Mouse (Mus musculus) CH12.LX (cell line): Measurements from ENCODE around the gene Ren1. TPM values are rescaled to one million over a fixed set of nuclear protein-coding genes. Genes with fewer than 3 reads are reported as not detected.

Experiments used
- DNase-seq: peaks from one replicate; pipeline ENCODE4 v3.0.0-alpha.2; 2013; ENCODE audit errors: extremely low read depth
- H3K27ac ChIP-seq: 2 replicates; pipeline ENCODE4 v1.5.1; 2012; ENCODE audit warnings: low read depth, mild to moderate bottlenecking, control low read depth, moderate library complexity; ENCODE audit not compliant: insufficient read depth
- H3K27me3 ChIP-seq: replicated peaks from 2 replicates; pipeline ENCODE3; 2012; ENCODE audit warnings: inconsistent platforms
- H3K36me3 ChIP-seq, 2 experiments: replicated peaks in 1 of 2; 2 replicates each; pipeline versions ENCODE3 to v1.6.1; 2012; ENCODE audit warnings: inconsistent platforms in 1 of 2, low read length in 1 of 2, mild to moderate bottlenecking in 1 of 2, mixed read lengths in 1 of 2, moderate library complexity in 1 of 2; ENCODE audit not compliant: control insufficient read depth in 1 of 2, insufficient read depth in 1 of 2
- H3K4me1 ChIP-seq, 2 experiments: 2 replicates each; pipeline ENCODE4 v1.6.1; 2012; ENCODE audit warnings: inconsistent platforms in 1 of 2, moderate library complexity in 1 of 2; ENCODE audit not compliant: insufficient read depth in 2 of 2, control insufficient read depth in 1 of 2
- H3K4me2 ChIP-seq: 2 replicates; pipeline ENCODE4 v1.6.1; 2012; ENCODE audit warnings: low read depth, mild to moderate bottlenecking, control low read depth; ENCODE audit not compliant: poor library complexity, insufficient read depth, severe bottlenecking
- H3K4me3 ChIP-seq, 3 experiments: fragments of 150-350 bp in 1 of 3; sonication (generic) in 1 of 3; replicated peaks in 1 of 3; 2 replicates each; pipeline versions ENCODE3 to v1.5.1; 2011 to 2012; ENCODE audit warnings: low read depth in 2 of 3, low read length in 2 of 3, mild to moderate bottlenecking in 2 of 3, moderate library complexity in 2 of 3, control low read depth in 1 of 3, improper control_type of control experiment in 1 of 3, inconsistent platforms in 1 of 3, mixed read lengths in 1 of 3; ENCODE audit not compliant: poor library complexity in 1 of 3
- H3K79me2 ChIP-seq: replicated peaks from 2 replicates; pipeline ENCODE4 v1.6.1; 2012; ENCODE audit warnings: mild to moderate bottlenecking, moderate library complexity; ENCODE audit not compliant: control insufficient read depth, poor library complexity, insufficient read depth, severe bottlenecking; ENCODE audit errors: extremely low read depth
- H3K9ac ChIP-seq: 2 replicates; pipeline ENCODE4 v1.6.1; 2012; ENCODE audit warnings: low read depth, mild to moderate bottlenecking, control low read depth, moderate library complexity; ENCODE audit not compliant: insufficient read depth
- H3K9me3 ChIP-seq: replicated peaks from 2 replicates; pipeline ENCODE3; 2012; ENCODE audit warnings: low read length, inconsistent platforms, mixed read lengths
- CHD2 ChIP-seq: IDR thresholded peaks from 2 replicates; pipeline ENCODE4 v1.6.1; 2011; ENCODE audit warnings: low read length, improper control_type of control experiment
- CTCF ChIP-seq, 2 experiments: IDR thresholded peaks in 1 of 2; conservative IDR thresholded peaks in 1 of 2; 2 replicates each; pipeline ENCODE4 v1.5.1; 2011 to 2012; ENCODE audit warnings: low read depth in 2 of 2, low read length in 2 of 2, improper control_type of control experiment in 1 of 2, inconsistent platforms in 1 of 2, mild to moderate bottlenecking in 1 of 2, moderate library complexity in 1 of 2
- EP300 ChIP-seq: IDR thresholded peaks from 2 replicates; pipeline ENCODE4 v1.6.1; 2011; ENCODE audit warnings: low read length, improper control_type of control experiment
- GABPA ChIP-seq: IDR thresholded peaks from 2 replicates; pipeline ENCODE4 v1.6.1; 2012; ENCODE audit warnings: low read depth, low read length, improper control_type of control experiment, inconsistent platforms; ENCODE audit not compliant: insufficient replicate concordance
- JUN ChIP-seq: IDR thresholded peaks from 2 replicates; pipeline ENCODE4 v1.6.1; 2011; ENCODE audit warnings: low read depth, mild to moderate bottlenecking, low read length, improper control_type of control experiment, moderate library complexity; ENCODE audit not compliant: insufficient read depth
- JUND ChIP-seq: conservative IDR thresholded peaks from 2 replicates; pipeline ENCODE4 v1.6.1; 2011; ENCODE audit warnings: low read depth, low read length, improper control_type of control experiment
- MAFK ChIP-seq: IDR thresholded peaks from 2 replicates; pipeline ENCODE4 v1.6.1; 2011; ENCODE audit warnings: low read length, improper control_type of control experiment; ENCODE audit not compliant: insufficient replicate concordance
- MAZ ChIP-seq: IDR thresholded peaks from 2 replicates; pipeline ENCODE4 v1.6.1; 2012; ENCODE audit warnings: low read depth, mild to moderate bottlenecking, inconsistent platforms, low read length, improper control_type of control experiment, moderate library complexity
- MXI1 ChIP-seq: IDR thresholded peaks from 2 replicates; pipeline ENCODE4 v1.6.1; 2011; ENCODE audit warnings: mild to moderate bottlenecking, low read depth, low read length, improper control_type of control experiment
- MYC ChIP-seq: IDR thresholded peaks from 2 replicates; pipeline ENCODE4 v1.6.1; 2011; ENCODE audit warnings: low read depth, mild to moderate bottlenecking, improper control_type of control experiment, low read length
- NRF1 ChIP-seq: IDR thresholded peaks from 2 replicates; pipeline ENCODE4 v1.6.1; 2014; ENCODE audit warnings: low read depth, mild to moderate bottlenecking, inconsistent platforms, low read length, improper control_type of control experiment, moderate library complexity
- PAX5 ChIP-seq: IDR thresholded peaks from 2 replicates; pipeline ENCODE4 v1.6.1; 2012; ENCODE audit warnings: low read length, inconsistent platforms, mixed read lengths
- RAD21 ChIP-seq: IDR thresholded peaks from 2 replicates; pipeline ENCODE4 v1.6.1; 2011; ENCODE audit warnings: low read depth, mild to moderate bottlenecking, low read length, improper control_type of control experiment, moderate library complexity
- SIN3A ChIP-seq: IDR thresholded peaks from 2 replicates; pipeline ENCODE4 v1.6.1; 2012; ENCODE audit warnings: low read length, improper control_type of control experiment, inconsistent platforms
- SMC3 ChIP-seq: IDR thresholded peaks from 2 replicates; pipeline ENCODE4 v1.6.1; 2011; ENCODE audit warnings: low read depth, low read length, improper control_type of control experiment
- TBP ChIP-seq: conservative IDR thresholded peaks from 2 replicates; pipeline ENCODE4 v1.6.1; 2011; ENCODE audit warnings: low read depth, low read length, improper control_type of control experiment
- TCF12 ChIP-seq: IDR thresholded peaks from 2 replicates; pipeline ENCODE4 v1.6.1; 2014; ENCODE audit warnings: low read depth, mild to moderate bottlenecking, inconsistent platforms, low read length, improper control_type of control experiment
- UBTF ChIP-seq: IDR thresholded peaks from 2 replicates; pipeline ENCODE4 v1.6.1; 2012; ENCODE audit warnings: low read depth, mild to moderate bottlenecking, inconsistent platforms, low read length, improper control_type of control experiment, moderate library complexity
- ZC3H11A ChIP-seq: IDR thresholded peaks from 2 replicates; pipeline ENCODE4 v1.6.1; 2012; ENCODE audit warnings: low read depth, mild to moderate bottlenecking, inconsistent platforms, low read length, improper control_type of control experiment
- ZKSCAN1 ChIP-seq: IDR thresholded peaks from 2 replicates; pipeline ENCODE4 v1.6.1; 2012; ENCODE audit warnings: low read depth, inconsistent platforms, low read length, improper control_type of control experiment, borderline replicate concordance
- ZNF384 ChIP-seq: IDR thresholded peaks from 2 replicates; pipeline ENCODE4 v1.6.1; 2012; ENCODE audit warnings: low read depth, low read length, improper control_type of control experiment, inconsistent platforms
- dilution Hi-C: fragments of 300-500 bp; cut with MboI; formaldehyde crosslinking; loops from 2 replicates; pipeline ENCODE4 v1.14.3; 2020; ENCODE audit warnings: low sequenced_read_pairs; ENCODE audit not compliant: extremely low pct_unique_long_range_greater_than_20kb, extremely low pct_ligation_motif_present
- in situ Hi-C: fragments of 300-500 bp; cut with MboI; formaldehyde crosslinking; loops from 3 replicates; pipeline ENCODE4 v1.14.3; 2019; ENCODE audit warnings: low sequenced_read_pairs, low pct_ligation_motif_present, low pct_unique_long_range_greater_than_20kb, mixed read lengths
- polyA plus RNA-seq: library from polyadenylated mRNA; unstranded; fragments of >175 nt; gene quantifications from 2 replicates; pipeline ENCODE4 v1.2.1, GENCODE M21; 2012; ENCODE audit warnings: low read depth; ENCODE audit not compliant: insufficient read length
- total RNA-seq, 2 experiments: library from RNA; depleted of rRNA; stranded (reverse); fragments of 300-350 nt in 1 of 2; fragments of >200 nt in 1 of 2; gene quantifications; 2 replicates each; pipeline ENCODE4 v1.2.3; 2012 to 2014

Gene Ren1
- total and polyA plus RNA-seq, 3 experiments, result 0.08 TPM; not detected in 2

GRCm38 (mm10) chr1:133361006-133361405 lies 10.7 kb downstream of the Ren1 start:
- dilution Hi-C loops, result no loop called here
- Histone ChIP-seq H3K4me3 (no peak overlapping the region), H3K4me2 (no peak overlapping the region), H3K36me3 (no peaks in the 10 kb centered on the region), H3K79me2 (no peaks in the 10 kb centered on the region), H3K4me1 (peaks cover 18 to 29% of the 10 kb centered on the region in 2 experiments), H3K27me3 (peaks cover 88% of the 10 kb centered on the region), H3K27ac (no peak overlapping the region), H3K9ac (no peak overlapping the region), H3K9me3 (peaks cover 7% of the 10 kb centered on the region)
- TF ChIP-seq MYC, result no peak
- no peak for TF ChIP-seq PAX5
- TF ChIP-seq MAFK, result no peak
- no peak for TF ChIP-seq SIN3A
- no peak for TF ChIP-seq MAZ
- TF ChIP-seq RAD21, result no peak
- TF ChIP-seq TBP, result no peak
- TF ChIP-seq CTCF (conservative IDR thresholded peaks at IDR 0.05 in 1 of 2, IDR thresholded peaks at IDR 0.05 in 1 of 2; ENCODE audit: low read depth in 2 of 2, low read length in 2 of 2), result no peak
- no peak for TF ChIP-seq UBTF
- TF ChIP-seq ZC3H11A, result no peak
- no peak for TF ChIP-seq MXI1
- TF ChIP-seq TCF12, result no peak
- no peak for TF ChIP-seq JUND
- no peak for TF ChIP-seq EP300
- TF ChIP-seq GABPA, result no peak
- TF ChIP-seq JUN, result no peak
- in situ Hi-C loops, result loop anchor here (25.0 kb wide), 1 partner anchor 324 kb away; the partner anchor contains the start of genes Mdm4 and Pik3c2b
- DNase-seq, result no peak

GRCm38 (mm10) chr1:133362103-133362502 lies 11.8 kb downstream of the Ren1 start:
- in situ Hi-C loops, result loop anchor here (25.0 kb wide), 1 partner anchor 325 kb away; the partner anchor contains the start of genes Mdm4 and Pik3c2b
- peaks cover 8 to 18% of the 10 kb centered on the region in 2 experiments; a peak in 3 of 4 replicates for H3K4me1 ChIP-seq
- dilution Hi-C loops, result no loop called here
- peaks cover 93% of the 10 kb centered on the region for H3K27me3 ChIP-seq
- H3K9me3 ChIP-seq, result peaks cover 7% of the 10 kb centered on the region
- H3K79me2 ChIP-seq, result no peaks in the 10 kb centered on the region
- no peaks in the 10 kb centered on the region for H3K36me3 ChIP-seq
- H3K27ac ChIP-seq, result no peak overlapping the region
- DNase-seq, result no peak
- H3K4me3 ChIP-seq, result no peak overlapping the region
- no peak overlapping the region for H3K4me2 ChIP-seq
- TF ChIP-seq ZNF384 (no peak), NRF1 (no peak), CHD2 (no peak), SMC3 (no peak), ZKSCAN1 (no peak), JUND (no peak)
- H3K9ac ChIP-seq, result no peak overlapping the region
